Mouse (Mus musculus) ES-Bruce4 (cell line): ENCODE measurements around the gene Vdr. TPM values are rescaled to one million over a fixed set of nuclear protein-coding genes. Genes with fewer than 3 reads are reported as not detected.

Experiments used
- H3K27ac ChIP-seq: 2 replicates; pipeline ENCODE4 v1.5.1; 2012; ENCODE audit warnings: low read length, inconsistent platforms; ENCODE audit not compliant: insufficient read depth
- H3K27me3 ChIP-seq: 2 replicates; pipeline ENCODE4 v1.6.1; 2012; ENCODE audit warnings: mild to moderate bottlenecking, low read length, inconsistent platforms; ENCODE audit not compliant: control insufficient read depth, poor library complexity, insufficient read depth, severe bottlenecking
- H3K36me3 ChIP-seq: 2 replicates; pipeline ENCODE4 v1.6.1; 2012; ENCODE audit warnings: inconsistent platforms, mild to moderate bottlenecking, low read length, moderate library complexity; ENCODE audit not compliant: control insufficient read depth, poor library complexity, insufficient read depth, severe bottlenecking
- H3K4me1 ChIP-seq: one replicate; pipeline ENCODE4 v1.8.1; 2011; ENCODE audit warnings: low read length; ENCODE audit not compliant: control insufficient read depth, insufficient read depth
- H3K4me3 ChIP-seq: 2 replicates; pipeline ENCODE4 v1.5.1; 2011; ENCODE audit warnings: low read depth, mild to moderate bottlenecking, low read length
- H3K9ac ChIP-seq: 2 replicates; pipeline ENCODE4 v1.6.1; 2012; ENCODE audit warnings: low read depth, mild to moderate bottlenecking, inconsistent platforms; ENCODE audit not compliant: poor library complexity, severe bottlenecking
- H3K9me3 ChIP-seq: replicated peaks from 2 replicates; pipeline ENCODE4 v1.6.1; 2012; ENCODE audit warnings: mild to moderate bottlenecking, low read length, inconsistent platforms; ENCODE audit not compliant: control insufficient read depth, poor library complexity, insufficient read depth, severe bottlenecking
- CTCF ChIP-seq: IDR thresholded peaks from one replicate; pipeline ENCODE4 v1.8.1; 2011; ENCODE audit warnings: low read depth, low read length
- EP300 ChIP-seq: IDR thresholded peaks from 2 replicates; pipeline ENCODE4 v1.6.1; 2011; ENCODE audit warnings: low read depth, low read length; ENCODE audit not compliant: insufficient read depth
- POLR2A ChIP-seq: IDR thresholded peaks from one replicate; pipeline ENCODE4 v1.8.1; 2011; ENCODE audit warnings: low read length; ENCODE audit not compliant: insufficient read depth
- polyA plus RNA-seq: library from polyadenylated mRNA; stranded (reverse); fragments of >200 nt; gene quantifications from 2 replicates; pipeline ENCODE4 v1.2.4, GENCODE M21; 2011; ENCODE audit warnings: low read depth; ENCODE audit not compliant: missing spikeins, insufficient read depth, insufficient read length

Gene Vdr
- polyA plus RNA-seq, 1 experiment = 1.6 TPM

GRCm38 (mm10) chr15:97864361-97865045 lies 45.9 kb downstream of the Vdr start:
- Histone ChIP-seq H3K4me1 (no peaks in the 10 kb centered on the region), H3K9ac (no peak overlapping the region), H3K36me3 (no peaks in the 10 kb centered on the region), H3K27ac (no peak overlapping the region), H3K9me3 (no peaks in the 10 kb centered on the region), H3K4me3 (no peak overlapping the region), H3K27me3 (no peaks in the 10 kb centered on the region)
- TF ChIP-seq EP300 (no peak), CTCF (no peak), POLR2A (no peak)

DNA sequence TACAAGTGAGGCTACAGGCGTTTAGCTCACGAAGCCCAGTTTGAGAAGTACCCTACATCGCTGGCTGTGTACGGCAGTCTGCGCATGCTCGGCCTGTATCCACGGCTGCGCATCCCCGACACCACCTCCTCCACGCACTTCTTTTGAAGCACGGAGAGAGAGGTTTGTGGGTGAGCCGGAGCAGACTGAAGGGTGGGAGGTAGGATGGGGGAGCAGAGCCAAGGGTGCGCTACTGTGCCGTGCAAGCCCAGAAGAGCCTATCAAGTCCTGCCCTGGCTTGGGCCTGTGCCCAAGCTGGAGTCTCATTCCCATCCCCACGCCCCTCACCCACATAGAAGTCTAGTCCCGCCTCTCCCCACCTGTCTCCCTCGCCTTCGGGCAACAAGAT lies 46.9 kb downstream of the Vdr start:
- no peaks in the 10 kb centered on the region for H3K4me1 ChIP-seq
- no peaks in the 10 kb centered on the region for H3K27me3 ChIP-seq
- no peak overlapping the region for H3K9ac ChIP-seq
- no peaks in the 10 kb centered on the region for H3K36me3 ChIP-seq
- no peak for TF ChIP-seq CTCF
- TF ChIP-seq POLR2A = no peak
- no peak for TF ChIP-seq EP300
- H3K27ac ChIP-seq = no peak overlapping the region
- no peaks in the 10 kb centered on the region for H3K9me3 ChIP-seq
- H3K4me3 ChIP-seq = no peak overlapping the region

DNA sequence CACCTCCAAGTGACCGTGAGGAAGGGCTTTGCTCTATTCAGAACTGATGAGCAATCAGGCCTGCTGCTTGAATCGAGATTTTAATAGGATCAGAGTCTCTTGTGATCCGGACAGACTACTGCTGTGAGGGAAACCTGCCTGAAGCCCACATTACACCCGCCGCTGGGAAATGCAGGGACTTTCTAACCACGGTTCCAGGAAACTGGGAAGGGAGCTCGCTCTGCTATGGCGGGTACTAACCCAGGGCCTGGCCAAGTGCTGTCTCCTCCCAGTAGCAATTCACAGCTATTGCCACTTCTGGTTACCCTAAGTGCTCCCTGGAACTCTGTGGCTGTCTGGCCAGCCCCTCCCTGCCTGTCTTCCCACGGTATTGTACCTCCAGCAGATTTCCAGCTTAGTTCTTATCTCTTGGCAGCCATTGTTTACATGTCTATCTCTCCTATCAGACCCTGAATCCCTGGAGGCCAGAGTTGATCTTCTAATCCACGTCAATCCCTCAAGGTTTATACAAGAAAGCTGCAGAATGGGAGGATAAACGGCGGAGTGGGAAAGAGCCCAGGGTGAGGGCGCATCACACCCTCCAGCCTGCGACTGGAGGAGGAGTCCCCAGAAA lies 47.4 kb downstream of the Vdr start:
- no peak for TF ChIP-seq POLR2A
- TF ChIP-seq CTCF = no peak
- no peak for TF ChIP-seq EP300
- H3K27ac ChIP-seq = no peak overlapping the region
- H3K27me3 ChIP-seq = no peaks in the 10 kb centered on the region
- no peak overlapping the region for H3K9ac ChIP-seq
- no peaks in the 10 kb centered on the region for H3K9me3 ChIP-seq
- H3K4me3 ChIP-seq = no peak overlapping the region
- H3K36me3 ChIP-seq = no peaks in the 10 kb centered on the region
- no peaks in the 10 kb centered on the region for H3K4me1 ChIP-seq

- no peaks in the 10 kb centered on the region for H3K36me3 ChIP-seq
- H3K4me1 ChIP-seq = no peaks in the 10 kb centered on the region
- H3K4me3 ChIP-seq = no peak overlapping the region
- no peak overlapping the region for H3K9ac ChIP-seq
- no peaks in the 10 kb centered on the region for H3K27me3 ChIP-seq
- TF ChIP-seq POLR2A (no peak), CTCF (no peak), EP300 (no peak)
- H3K9me3 ChIP-seq = no peaks in the 10 kb centered on the region
- no peak overlapping the region for H3K27ac ChIP-seq
Measured at GRCm38 (mm10) chr15:97860353-97860752, 50.1 kb downstream of the Vdr start.

GRCm38 (mm10) chr15:97858431-97858830 lies 52.0 kb downstream of the Vdr start:
- Histone ChIP-seq H3K36me3 (no peaks in the 10 kb centered on the region), H3K27ac (no peak overlapping the region), H3K27me3 (no peaks in the 10 kb centered on the region), H3K9me3 (no peaks in the 10 kb centered on the region), H3K4me3 (no peak overlapping the region), H3K4me1 (no peaks in the 10 kb centered on the region), H3K9ac (no peak overlapping the region)
- TF ChIP-seq EP300 = no peak
- TF ChIP-seq POLR2A = no peak
- TF ChIP-seq CTCF = no peak

DNA sequence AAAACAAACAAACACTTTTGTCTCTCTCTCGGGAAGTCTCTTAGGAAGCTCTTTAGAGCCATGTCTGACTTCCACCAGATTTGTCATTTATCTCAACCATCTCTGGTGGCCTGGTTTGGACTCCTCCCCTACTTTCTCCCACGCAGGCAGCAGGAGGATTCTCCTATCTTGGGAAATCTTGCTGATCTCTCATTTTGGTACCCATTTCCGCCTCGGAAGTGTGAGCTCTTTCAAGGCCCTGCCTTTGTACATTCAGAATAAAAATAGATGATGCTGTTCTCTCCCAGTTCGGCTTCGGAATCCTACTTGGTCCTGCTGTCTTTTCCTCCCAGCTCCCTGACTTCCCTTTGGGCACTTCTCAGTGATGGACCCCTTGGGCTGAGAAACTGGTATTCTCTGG lies 55.9 kb downstream of the Vdr start:
- Histone ChIP-seq H3K4me1 (no peaks in the 10 kb centered on the region), H3K9me3 (no peaks in the 10 kb centered on the region), H3K9ac (no peak overlapping the region), H3K4me3 (no peak overlapping the region), H3K36me3 (no peaks in the 10 kb centered on the region), H3K27me3 (no peaks in the 10 kb centered on the region), H3K27ac (no peak overlapping the region)
- TF ChIP-seq POLR2A = no peak
- no peak for TF ChIP-seq EP300
- TF ChIP-seq CTCF = no peak
